In genomic region chr4:154749160-154749559, GRCm38 (mm10) we compare ENCODE assay signal across 9 mouse cellular contexts.
A peak's percentile ranks its signal among the peaks of the same experiment; 100 is the strongest.
DNase-seq lines count a peak whose midpoint lies in the region; ATAC-seq and TF ChIP-seq lines count a peak whose summit lies in the region.
"Had no signal": no experiment of that assay in that cellular context is flagged by ENCODE, and none has a peak within 500 bp of the region (broad histone marks: within the 10 kb centered on the region; RNA-seq: fewer than 3 reads in every experiment).

No protein-coding gene starts in this region.

- no peak overlapping the region for H3K4me2 ChIP-seq in midbrain, embryonic 16.5 days (ENCODE audit: low read length)
- H3K4me2 ChIP-seq: heart, embryonic 15.5 days had no signal

- peaks cover 30% of the 10 kb centered on the region for H3K27me3 ChIP-seq in midbrain, embryonic 10.5 days (ENCODE audit: low read depth, poor library complexity, severe bottlenecking)
- H3K27me3 ChIP-seq in midbrain, embryonic 16.5 days (ENCODE audit: control insufficient read depth, insufficient read depth, low read depth, low read length): no peaks in the 10 kb centered on the region
- H3K27me3 ChIP-seq in liver, adult 2 months (ENCODE audit: control insufficient read depth, insufficient read depth, low read length): no peaks in the 10 kb centered on the region

- peak; percentile 67 for TF ChIP-seq CTCF in gastrocnemius, adult 2 months (IDR thresholded peaks at IDR 0.05)
- peak; percentile 52 for TF ChIP-seq CTCF in bone marrow macrophage, adult 2 months (IDR thresholded peaks at IDR 0.05; ENCODE audit: low read depth, low read length)
- peak; percentile 80 for TF ChIP-seq CTCF in liver, adult 2 months (IDR thresholded peaks at IDR 0.05; ENCODE audit: low read depth, low read length)

- intact Hi-C loops in gastrocnemius, adult 2 months (cut with DNase I): loop anchor here (5.0 kb wide), 1 partner anchor 38 kb away; no protein-coding TSS in a partner anchor

- no peak overlapping the region for H3K4me3 ChIP-seq in gastrocnemius, adult 2 months
- H3K4me3 ChIP-seq in midbrain, embryonic 10.5 days: no peak overlapping the region
- no peak overlapping the region for H3K4me3 ChIP-seq in midbrain, embryonic 16.5 days (ENCODE audit: low read depth, low read length)
- H3K4me3 ChIP-seq in bone marrow macrophage, adult 2 months (ENCODE audit: insufficient read depth, low read length): no peak overlapping the region
- H3K4me3 ChIP-seq in liver, adult 2 months (ENCODE audit: insufficient read depth, low read depth, low read length): no peak overlapping the region
- H3K4me3 ChIP-seq: heart, embryonic 15.5 days had no signal

- H3K79me2 ChIP-seq in liver, adult 2 months (ENCODE audit: control insufficient read depth, insufficient read depth, low read length): no peaks in the 10 kb centered on the region

- no peak overlapping the region for H3K27ac ChIP-seq in gastrocnemius, adult 2 months
- H3K27ac ChIP-seq in midbrain, embryonic 10.5 days (replicated peaks): 0 out of 2 replicates have a peak overlapping the region, but pooled peaks have one; percentile 23
- no peak overlapping the region for H3K27ac ChIP-seq in midbrain, embryonic 16.5 days (ENCODE audit: low read length)
- no peak overlapping the region for H3K27ac ChIP-seq in bone marrow macrophage, adult 2 months (ENCODE audit: insufficient read depth, low read depth, low read length)
- no peak overlapping the region for H3K27ac ChIP-seq in liver, adult 2 months (replicated peaks; ENCODE audit: insufficient read depth, low read depth, low read length)
- H3K27ac ChIP-seq: heart, embryonic 15.5 days had no signal

- DNase-seq in gastrocnemius, adult 2 months: peak; percentile 38
- DNase-seq in gastrocnemius, postnatal 4 days (ENCODE audit: low spot score in 2 of 2): no peak
- DNase-seq in midbrain, embryonic 10.5 days (ENCODE audit: low spot score): peak; percentile 54
- no peak for DNase-seq in liver, adult 2 months (ENCODE audit: extremely low read depth, low read depth, low spot score)
- DNase-seq in thymus, postnatal 0 days (ENCODE audit: low spot score): peak; percentile 35
- DNase-seq in left cerebral cortex, adult 9 months (ENCODE audit: low spot score in 2 of 2): no peak

- H3K36me3 ChIP-seq in midbrain, embryonic 10.5 days: no peaks in the 10 kb centered on the region
- H3K36me3 ChIP-seq in midbrain, embryonic 16.5 days (ENCODE audit: control insufficient read depth, insufficient read depth, low read length): no peaks in the 10 kb centered on the region
- no peaks in the 10 kb centered on the region for H3K36me3 ChIP-seq in liver, adult 2 months (ENCODE audit: control insufficient read depth, insufficient read depth, low read length)
- H3K36me3 ChIP-seq: heart, embryonic 15.5 days had no signal

- 44% methylated on average over 9 of the region's 9 CpGs for WGBS in midbrain, embryonic 10.5 days
- WGBS in midbrain, embryonic 16.5 days: 43% methylated on average over 9 of the region's 9 CpGs
- 31% methylated on average over 9 of the region's 9 CpGs for WGBS in liver, adult 2 months

- no peak for ATAC-seq in midbrain, embryonic 16.5 days

- H3K9me3 ChIP-seq in midbrain, embryonic 10.5 days (replicated peaks): no peaks in the 10 kb centered on the region
- no peaks in the 10 kb centered on the region for H3K9me3 ChIP-seq in midbrain, embryonic 16.5 days (replicated peaks; ENCODE audit: control insufficient read depth, low read length, poor library complexity, severe bottlenecking)
- H3K9me3 ChIP-seq: heart, embryonic 15.5 days had no signal

- no peak overlapping the region for H3K9ac ChIP-seq in midbrain, embryonic 16.5 days (ENCODE audit: low read depth, low read length)
- no peak overlapping the region for H3K9ac ChIP-seq in liver, adult 2 months (ENCODE audit: low read depth, low read length)
- H3K9ac ChIP-seq: heart, embryonic 15.5 days had no signal

- H3K4me1 ChIP-seq in midbrain, embryonic 10.5 days: peaks cover 25% of the 10 kb centered on the region
- H3K4me1 ChIP-seq in midbrain, embryonic 16.5 days (ENCODE audit: control insufficient read depth, insufficient read depth, low read length): no peaks in the 10 kb centered on the region
- H3K4me1 ChIP-seq in bone marrow macrophage, adult 2 months (ENCODE audit: control insufficient read depth, insufficient read depth, low read length): no peaks in the 10 kb centered on the region
- no peaks in the 10 kb centered on the region for H3K4me1 ChIP-seq in liver, adult 2 months (ENCODE audit: control insufficient read depth, insufficient read depth, low read length)

- TF ChIP-seq POLR2A in bone marrow macrophage, adult 2 months (IDR thresholded peaks at IDR 0.05; ENCODE audit: borderline replicate concordance, low read depth, low read length): no peak
- no peak for TF ChIP-seq POLR2A in liver, adult 2 months (IDR thresholded peaks at IDR 0.05; ENCODE audit: extremely low read depth, insufficient read depth, low read length)

Comparison
In these comparisons a context has a peak if more than half of its experiments do, and no peak if none do; other contexts are left out.
1. DNase-seq: peak in gastrocnemius, adult 2 months (single experiment), midbrain, embryonic 10.5 days (single experiment) and thymus, postnatal 0 days (single experiment); none in gastrocnemius, postnatal 4 days (0 of 2), liver, adult 2 months (single experiment) and left cerebral cortex, adult 9 months (0 of 2).
2. Peak in every context shown above with its lines, with median percentiles within 50 percentile points of each other: CTCF ChIP-seq.